Mouse (Mus musculus): ENCODE measurements around the gene Rbms3.

DNA sequence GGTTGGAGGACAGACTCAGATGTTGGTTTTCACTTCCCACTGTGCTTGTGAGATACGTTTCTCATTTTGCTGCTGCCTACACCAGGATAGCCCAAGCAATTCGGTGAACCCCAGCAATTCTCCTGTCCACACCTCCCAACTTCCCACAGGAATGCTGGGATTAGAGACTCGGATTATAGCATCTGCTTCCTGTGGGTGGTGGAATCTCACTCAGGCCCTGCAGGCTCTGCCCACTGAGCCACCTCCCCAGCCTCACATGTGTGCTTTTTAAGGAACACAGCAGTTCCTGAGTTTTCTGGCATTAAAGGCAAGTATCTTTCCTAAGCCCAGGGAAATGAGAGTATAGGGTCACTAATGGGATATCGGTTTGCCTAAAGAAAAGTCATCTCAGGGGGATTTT lies 941.1 kb downstream of the Rbms3 start:
- no peak for TF ChIP-seq CTCF (IDR thresholded peaks at IDR 0.05; ENCODE audit: borderline replicate concordance, extremely low read depth, insufficient read depth, insufficient read length)
- no peak for TF ChIP-seq POLR2A (IDR thresholded peaks at IDR 0.05; ENCODE audit: borderline replicate concordance, extremely low read depth, insufficient read depth, insufficient read length, poor library complexity, severe bottlenecking)

Measured in brain, embryonic 14.5 days (tissue).